Mouse (Mus musculus) neutrophil, adult 65 days (primary cell): ENCODE data around the gene Unc13a. TPM values are rescaled to one million over a fixed set of nuclear protein-coding genes. Genes with fewer than 3 reads are reported as not detected.

ENCODE experiments used
- total RNA-seq: library from RNA; stranded (reverse); gene quantifications from 2 replicates; pipeline ENCODE4 v1.2.4, GENCODE M21; 2023

The Unc13a gene
- 0.05 TPM in 1 of 2 replicates, not detected in the other for total RNA-seq

GRCm38 (mm10) chr8:71671549-71671965, at the start of gene Unc13a:
Gene Unc13a, minus strand, starts transcription at chr8:71671757.

GRCm38 (mm10) chr8:71701414-71702086, 30.0 kb upstream of the Unc13a start, which contains the start of gene B3gnt3:
Gene B3gnt3, minus strand, starts transcription at chr8:71701789.

GRCm38 (mm10) chr8:71689028-71689427, 17.5 kb upstream of the Unc13a start, which contains the start of gene Insl3:
Gene Insl3, plus strand, starts transcription at chr8:71689214.

DNA sequence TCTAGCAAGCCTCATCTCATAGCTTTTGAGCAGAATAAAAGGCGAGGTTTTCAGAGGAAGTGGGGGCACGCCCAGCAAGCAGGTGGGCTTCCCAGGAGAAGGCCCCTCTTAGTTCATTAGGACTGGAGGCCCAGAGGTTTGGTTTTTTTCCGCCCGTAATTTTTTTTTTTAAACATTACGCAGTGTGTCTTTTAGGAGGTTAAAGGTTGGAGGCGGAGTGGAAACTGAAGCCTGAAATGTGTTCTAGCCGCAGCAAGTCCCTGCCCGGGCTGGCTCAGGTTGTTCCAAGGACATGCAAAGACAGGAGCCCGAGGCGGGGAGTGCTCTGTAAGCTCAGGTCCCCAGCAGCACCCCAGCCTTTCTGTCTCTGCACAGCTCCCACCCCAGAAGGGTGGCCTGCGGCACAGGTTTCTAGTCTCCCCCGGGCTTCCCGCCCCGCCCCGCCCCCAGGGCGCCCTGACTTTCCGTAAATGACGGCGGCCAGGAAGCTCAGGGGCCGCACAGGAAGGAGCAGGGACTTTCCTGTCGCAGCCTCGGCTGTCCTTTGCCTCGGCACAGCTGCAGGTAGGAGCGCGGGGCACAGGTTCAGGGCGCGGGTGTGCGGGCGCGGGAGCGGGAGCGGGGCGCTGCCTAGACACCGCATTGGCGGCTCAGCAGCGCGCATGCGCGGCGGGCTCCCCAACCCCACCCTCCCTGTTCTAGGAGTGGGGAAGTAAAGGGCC, 4.6 kb upstream of the Unc13a start, which contains the start of gene Jak3:
TSS of gene Jak3 (plus strand) at position 277 of the 722 bp plus-strand sequence.

DNA sequence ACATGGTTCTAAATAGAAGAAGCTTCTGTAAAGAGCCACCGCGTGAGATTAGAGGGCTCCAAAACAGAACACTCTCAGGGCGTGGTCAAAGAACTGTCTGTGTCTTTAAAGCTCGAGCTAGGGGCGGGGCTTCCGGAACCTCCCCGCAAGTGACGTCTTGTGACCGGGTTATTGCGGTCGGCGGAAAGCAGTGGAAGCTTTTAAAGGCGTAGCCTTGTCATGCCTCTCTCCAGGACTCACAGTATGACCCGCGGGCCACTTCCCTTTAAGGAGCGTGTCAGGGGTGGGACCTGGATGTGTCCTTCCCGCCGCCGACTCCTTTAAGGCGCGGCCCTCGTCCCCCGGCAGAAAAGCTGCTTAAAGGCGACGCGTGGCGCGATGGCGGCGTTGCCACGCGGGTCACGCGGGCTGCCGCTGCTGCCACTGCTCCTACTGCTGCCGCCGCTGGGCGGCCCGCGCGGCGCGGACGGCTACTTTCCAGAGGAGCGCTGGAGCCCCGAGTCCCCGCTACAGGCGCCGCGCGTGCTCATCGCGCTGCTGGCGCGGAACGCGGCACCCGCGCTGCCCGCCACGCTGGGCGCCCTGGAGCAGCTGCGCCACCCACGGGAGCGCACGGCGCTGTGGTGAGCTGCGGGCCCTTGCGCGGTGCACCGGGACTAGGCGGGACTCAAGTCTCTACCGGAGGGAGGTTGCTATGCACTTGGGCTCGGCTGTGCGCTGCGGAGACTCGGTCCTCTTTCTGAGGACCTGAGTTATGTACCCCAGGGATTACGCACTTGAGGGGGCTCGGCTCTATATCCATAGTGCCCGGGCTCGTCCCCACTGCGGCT, 60.5 kb downstream of the Unc13a start, which contains the start of gene Colgalt1:
TSS of gene Colgalt1 (plus strand) at position 177 of the 830 bp plus-strand sequence.

DNA sequence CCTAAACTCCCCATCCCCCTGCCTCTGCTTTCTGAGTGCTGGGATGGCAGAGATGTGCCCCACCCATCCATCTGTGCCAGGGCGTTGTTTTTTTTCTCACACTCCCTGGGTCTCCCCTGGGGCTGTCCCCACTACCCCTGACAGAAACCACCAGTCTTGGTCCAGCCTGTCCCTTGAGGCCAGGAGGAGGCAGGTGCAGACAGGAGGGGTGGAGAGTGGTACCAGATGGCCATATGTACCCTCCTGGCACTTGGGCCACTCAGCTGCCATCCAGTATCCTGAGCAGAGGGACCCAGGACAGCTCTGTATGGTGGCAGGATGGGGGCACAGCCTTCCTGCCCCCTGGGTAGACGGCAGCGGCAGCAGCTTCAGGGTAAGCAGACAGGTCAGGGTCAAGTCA, 74.1 kb downstream of the Unc13a start, which contains the start of gene Fam129c:
TSS of gene Fam129c (plus strand) at position 198 of the 400 bp plus-strand sequence.

GRCm38 (mm10) chr8:71591471-71592373, 79.8 kb downstream of the Unc13a start, which contains the start of gene Pgls:
Gene Pgls, plus strand, starts transcription at chr8:71592176.

Other genes starting within 250 kb of the Unc13a start
- gene Abhd8, start 208.1 kb downstream of the Unc13a start, total RNA-seq = 3.6 and 5.1 TPM in 2 replicates
- gene Mrpl34, start 206.8 kb downstream of the Unc13a start, total RNA-seq = 17.4 and 18.6 TPM in 2 replicates
- 70.0 and 77.1 TPM in 2 replicates for gene Dda1, start 202.6 kb downstream of the Unc13a start, total RNA-seq
- 3.0 and 3.9 TPM in 2 replicates for gene Ano8, start 185.8 kb downstream of the Unc13a start, total RNA-seq
- gene Gtpbp3, start 183.7 kb downstream of the Unc13a start, total RNA-seq = 7.4 and 8.6 TPM in 2 replicates
- 0.47 TPM in 1 of 2 replicates, not detected in the other for gene Plvap, start 160.0 kb downstream of the Unc13a start, total RNA-seq
- not detected in 2 replicates for gene Ccdc194, start 146.0 kb downstream of the Unc13a start, total RNA-seq
- gene Bst2, start 134.3 kb downstream of the Unc13a start, total RNA-seq = 10.9 and 16.2 TPM in 2 replicates
- 27.6 and 31.6 TPM in 2 replicates for gene Mvb12a, start 128.8 kb downstream of the Unc13a start, total RNA-seq
- 0.32 TPM in 1 of 2 replicates, not detected in the other for gene Tmem221, start 112.9 kb downstream of the Unc13a start, total RNA-seq
- not detected in 2 replicates for gene Nxnl1, start 105.2 kb downstream of the Unc13a start, total RNA-seq
- gene Slc27a1, start 102.9 kb downstream of the Unc13a start, total RNA-seq = 0.92 and 1.0 TPM in 2 replicates
- gene Pgls, start 79.6 kb downstream of the Unc13a start, total RNA-seq = 74.4 and 81.6 TPM in 2 replicates
- gene Fam129c, start 74.1 kb downstream of the Unc13a start, total RNA-seq = 5.7 and 14.9 TPM in 2 replicates
- 41.4 and 44.9 TPM in 2 replicates for gene Colgalt1, start 60.8 kb downstream of the Unc13a start, total RNA-seq
- 13.1 and 17.7 TPM in 2 replicates for gene Jak3, start 4.5 kb upstream of the Unc13a start, total RNA-seq
- 4.4 and 7.4 TPM in 2 replicates for gene Insl3, start 17.5 kb upstream of the Unc13a start, total RNA-seq
- gene B3gnt3, start 30.0 kb upstream of the Unc13a start, total RNA-seq = 0.16 TPM in 1 of 2 replicates, not detected in the other
- 35.1 and 36.3 TPM in 2 replicates for gene Fcho1, start 54.0 kb upstream of the Unc13a start, total RNA-seq
- 3.0 and 3.1 TPM in 2 replicates for gene Zfp709, start 210.3 kb upstream of the Unc13a start, total RNA-seq
- gene Zfp882, start 236.9 kb upstream of the Unc13a start, total RNA-seq = 0.93 and 1.8 TPM in 2 replicates
- gene Zfp617, start 236.9 kb upstream of the Unc13a start, total RNA-seq = 5.9 and 8.3 TPM in 2 replicates